Mouse (Mus musculus): ENCODE measurements around the gene Sept1. TPM values are rescaled to one million over a fixed set of nuclear protein-coding genes. Genes with fewer than 3 reads are reported as not detected.
A peak's percentile ranks its signal among the peaks of the same experiment; 100 is the strongest.

The Sept1 gene
- total RNA-seq (2017), result 62.7 and 63.2 TPM in 2 replicates

DNA sequence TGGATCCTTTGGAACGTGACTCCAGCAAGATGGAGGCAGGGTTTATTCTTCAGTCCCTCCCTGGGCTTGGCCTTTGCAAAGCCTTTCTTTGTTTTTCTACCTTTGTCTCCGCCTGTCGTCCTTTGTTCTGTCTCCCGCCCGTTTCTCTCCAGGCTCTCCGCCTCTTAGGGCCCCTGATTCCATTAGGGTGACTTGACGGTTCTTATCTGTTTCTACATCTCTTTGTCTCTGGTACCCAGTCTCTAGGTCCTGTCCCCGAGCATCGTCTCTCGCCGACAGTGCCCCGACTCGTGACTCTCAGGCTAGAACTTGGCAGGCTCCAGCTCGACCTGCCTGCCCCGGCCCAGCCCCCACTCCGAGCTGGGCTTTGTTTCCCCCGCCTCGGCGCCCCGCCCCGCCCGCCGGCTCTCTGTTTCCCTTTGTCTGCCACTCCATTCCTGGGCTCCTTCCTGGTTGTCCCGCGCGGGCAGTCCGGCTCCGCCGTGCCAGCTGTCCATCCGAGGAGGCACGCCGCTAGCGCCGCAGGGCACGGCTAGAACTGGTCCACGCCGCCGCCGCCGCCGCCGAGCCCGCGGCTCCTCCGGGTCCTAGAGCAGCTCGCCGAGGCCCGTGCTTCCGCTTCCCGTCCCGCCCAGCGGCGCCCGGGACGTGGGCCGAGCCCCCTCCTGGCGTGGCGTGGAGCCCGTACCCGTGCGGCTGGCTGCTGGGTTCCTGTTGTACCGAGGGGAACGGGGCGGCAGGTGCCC lies at the start of gene Sept1, which contains the start of gene Zfp553:
Gene Sept1 (minus strand): TSS at position 509 of the 746 bp plus-strand sequence.
Gene Zfp553 (plus strand): TSS at position 440 of the 746 bp plus-strand sequence.
- peak; percentile 53 for ATAC-seq (replicated peaks; ENCODE audit: low read depth, poor library complexity, severe bottlenecking)

DNA sequence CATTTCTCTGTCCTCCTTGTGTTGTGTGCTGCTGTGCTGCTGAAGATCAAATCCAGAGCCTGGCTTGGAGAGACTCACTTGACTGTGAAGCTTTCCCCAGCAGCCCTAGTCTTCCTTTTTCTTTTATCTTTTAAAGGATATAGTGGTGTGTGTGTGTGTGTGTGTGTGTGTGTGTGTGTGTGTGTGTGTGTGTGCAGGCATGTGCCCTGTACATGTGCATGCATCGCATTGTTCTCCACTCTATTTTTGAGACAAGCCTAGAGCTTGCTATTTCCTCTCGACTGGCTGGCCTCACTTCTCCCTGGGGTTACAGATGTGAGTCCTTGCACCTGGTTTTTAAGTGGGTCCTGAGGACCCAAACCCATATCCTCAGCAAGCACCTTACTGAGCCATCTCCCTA lies 49.3 kb upstream of the Sept1 start:
- ATAC-seq (replicated peaks; ENCODE audit: low read depth, poor library complexity, severe bottlenecking), result no peak

DNA sequence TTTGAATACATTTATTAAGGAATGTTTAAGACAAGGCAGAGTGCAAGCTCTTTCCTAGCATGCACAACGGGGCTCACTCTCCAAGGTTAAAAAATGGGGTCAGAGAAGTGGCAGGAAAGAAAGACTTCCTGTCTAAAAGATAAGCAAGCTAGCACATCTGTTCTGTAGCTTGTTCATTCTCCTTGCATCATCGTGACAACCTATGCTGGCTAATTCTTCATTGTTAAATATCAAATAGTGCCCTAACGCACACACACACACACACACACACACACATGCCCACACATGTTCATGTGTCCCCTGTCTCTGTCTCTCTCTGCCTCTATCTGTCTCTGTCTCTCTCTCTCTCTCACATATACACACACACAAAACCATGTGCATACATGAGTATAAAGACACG lies 48.2 kb upstream of the Sept1 start:
- peak; percentile 61 for ATAC-seq (replicated peaks; ENCODE audit: low read depth, poor library complexity, severe bottlenecking)

DNA sequence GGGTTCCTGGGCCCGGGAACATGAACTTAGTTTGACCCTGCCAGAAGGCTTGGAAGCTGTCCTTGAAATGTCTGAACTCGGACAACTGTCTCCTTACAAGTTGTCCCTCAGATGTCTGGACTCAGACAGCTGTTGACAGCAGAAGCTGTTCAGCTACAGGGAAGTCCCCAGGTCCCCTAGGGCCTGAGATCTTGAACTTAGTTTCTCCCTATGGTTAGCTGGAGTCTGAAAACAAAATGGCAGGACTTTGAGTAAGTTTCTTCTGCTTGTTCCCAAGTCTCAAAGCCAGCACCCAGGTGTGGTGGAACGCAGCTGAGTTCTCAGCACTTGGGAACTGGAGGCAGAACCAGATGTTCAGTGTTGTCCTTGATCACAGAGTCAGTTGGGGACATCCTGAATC lies 47.2 kb upstream of the Sept1 start:
- no peak for ATAC-seq (replicated peaks; ENCODE audit: low read depth, poor library complexity, severe bottlenecking)

DNA sequence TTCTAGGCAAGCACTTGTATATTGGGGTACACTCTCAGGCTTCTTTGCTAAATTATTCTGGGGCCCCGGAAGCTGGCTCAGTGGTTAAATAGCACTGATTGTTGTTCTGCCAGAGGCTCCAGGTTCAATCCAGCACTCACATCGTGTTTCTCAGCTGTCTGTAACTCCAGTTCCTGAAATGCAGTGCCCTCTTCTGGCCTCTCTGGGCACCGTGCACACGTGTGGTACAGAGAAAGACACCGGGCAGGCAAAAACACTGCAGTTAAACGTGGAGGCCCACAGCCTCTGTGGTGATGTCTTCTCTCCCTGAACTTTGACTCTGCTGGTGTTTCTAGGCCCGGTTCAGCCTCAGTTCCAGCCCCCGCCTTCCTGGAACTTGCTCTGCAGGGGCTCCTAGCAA lies 45.4 kb upstream of the Sept1 start:
- peak; percentile 45 for ATAC-seq (replicated peaks; ENCODE audit: low read depth, poor library complexity, severe bottlenecking)

DNA sequence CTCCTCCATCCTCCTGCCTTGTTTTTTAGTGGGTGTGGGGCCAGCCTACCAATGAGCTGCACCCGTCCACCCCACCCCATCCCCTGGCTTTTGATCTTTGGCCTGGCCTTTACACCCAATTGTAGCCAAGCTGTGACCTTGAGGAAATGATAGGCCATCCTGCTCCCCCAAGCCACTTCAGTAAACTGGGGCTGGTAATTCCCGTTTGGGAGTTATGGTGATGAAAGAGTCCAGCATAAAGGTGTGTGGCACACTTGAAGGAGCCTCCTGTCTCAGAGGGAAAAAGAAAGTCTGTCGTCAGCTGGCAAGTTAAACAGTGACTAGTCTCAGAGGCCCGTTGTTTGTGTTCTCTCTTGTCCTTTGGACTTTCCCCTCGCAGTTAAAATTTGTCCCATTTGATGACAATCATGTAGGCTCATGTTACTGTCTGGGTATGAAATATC lies 43.6 kb upstream of the Sept1 start:
- ATAC-seq (replicated peaks; ENCODE audit: low read depth, poor library complexity, severe bottlenecking), result no peak

DNA sequence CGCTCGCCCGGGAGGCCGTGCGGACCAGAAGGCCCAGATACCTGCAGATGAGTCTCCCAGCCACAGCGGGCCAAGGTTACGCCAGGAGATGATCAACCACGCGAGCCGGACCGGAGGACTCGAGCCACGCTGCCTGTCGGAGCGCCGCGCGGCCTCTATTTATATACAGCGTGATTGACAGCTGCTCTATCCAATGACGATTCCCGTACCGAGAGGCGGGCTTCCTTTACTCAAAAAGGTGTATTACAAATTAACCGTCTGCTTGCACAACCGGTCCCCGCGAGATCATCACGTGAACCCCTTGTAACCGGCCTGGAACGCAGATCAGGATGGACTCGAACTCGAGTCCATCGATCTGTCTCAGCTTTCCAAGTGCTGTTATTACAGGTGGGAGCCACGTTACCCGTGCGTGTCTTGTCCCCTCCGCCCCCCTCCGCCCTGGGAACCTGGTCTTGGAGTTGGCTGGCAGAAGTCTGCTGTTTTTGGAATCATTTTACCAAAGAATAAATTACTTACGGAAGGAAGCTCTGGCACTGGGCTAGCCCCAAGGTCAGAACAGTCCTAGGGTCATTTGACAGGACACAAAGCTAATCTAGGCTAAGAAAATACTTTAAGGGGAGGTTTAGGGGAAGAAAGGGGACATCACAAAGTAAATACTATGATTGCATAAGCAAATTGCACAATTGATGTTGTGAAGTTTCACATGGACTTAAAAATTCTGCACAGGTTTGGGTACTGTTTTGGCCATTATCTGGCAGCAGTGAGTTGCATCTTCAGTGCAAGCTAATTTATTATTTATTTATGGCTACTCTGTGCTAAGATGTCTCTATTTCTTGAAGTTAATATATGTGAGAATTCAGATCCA lies 41.2 kb upstream of the Sept1 start, which contains the start of gene Sephs2:
Gene Sephs2 (minus strand): TSS at position 131 of the 865 bp plus-strand sequence.
- ATAC-seq (replicated peaks; ENCODE audit: low read depth, poor library complexity, severe bottlenecking), result peak; percentile 83

DNA sequence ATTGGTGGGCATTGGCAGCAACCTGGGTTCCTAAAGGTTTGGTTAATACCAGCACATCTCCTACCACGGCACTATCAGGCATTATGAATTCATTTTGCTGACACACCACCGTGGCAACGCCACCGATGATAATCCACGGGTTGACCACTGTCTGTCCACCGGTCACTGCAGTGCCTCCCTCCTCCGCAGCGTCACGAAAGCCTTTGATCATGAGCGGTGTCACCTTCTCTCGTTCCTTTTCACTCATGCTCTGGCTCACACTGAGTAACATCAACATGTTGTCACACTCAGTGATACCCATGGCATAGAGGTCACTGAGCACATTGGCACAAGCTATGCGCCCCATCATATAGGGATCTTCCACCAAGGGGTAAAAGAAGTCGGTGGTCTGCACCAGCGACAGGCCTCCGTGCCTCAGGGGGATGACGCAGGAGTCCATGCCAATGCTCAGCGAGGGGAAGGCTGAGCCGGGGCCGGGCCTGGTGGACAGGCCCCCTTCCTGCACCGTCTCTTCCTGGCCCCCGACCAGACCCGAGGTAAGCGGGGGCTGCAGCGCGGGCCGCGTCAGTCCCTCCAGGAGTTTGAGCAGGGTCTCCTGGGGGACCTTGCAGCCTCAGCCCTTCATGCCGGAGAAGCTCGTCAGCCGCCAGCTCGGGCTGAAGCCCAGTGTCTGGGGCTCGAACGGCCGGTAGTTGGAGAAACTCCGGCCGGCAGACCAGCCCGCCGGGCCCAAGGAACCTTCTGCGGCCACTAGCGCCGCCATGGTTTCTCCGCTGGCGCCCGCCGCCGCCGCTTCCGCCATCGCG lies 40.4 kb upstream of the Sept1 start:
- peak; percentile 22; the same call in 1 of the 2 replicates for ATAC-seq (replicated peaks; ENCODE audit: low read depth, poor library complexity, severe bottlenecking)

DNA sequence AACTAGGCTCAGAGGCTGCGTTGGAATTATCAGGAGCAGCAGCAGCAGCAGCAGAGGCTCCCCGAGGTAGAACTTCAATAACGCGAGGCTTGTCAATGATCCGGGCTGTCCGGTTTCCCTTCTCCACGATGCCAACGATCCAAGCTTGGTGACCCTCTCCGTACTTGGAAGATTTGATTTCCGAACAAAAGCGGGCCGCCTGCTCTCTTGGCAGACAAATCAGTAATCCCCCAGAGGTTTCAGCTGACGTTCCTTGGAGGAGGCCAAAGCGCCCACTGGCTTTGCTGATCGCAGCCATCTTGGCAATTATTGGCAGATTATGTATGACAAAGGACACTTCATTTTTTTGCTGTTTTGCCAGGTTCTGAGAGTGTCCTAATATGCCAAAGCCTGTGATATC lies 39.6 kb upstream of the Sept1 start:
- no peak for ATAC-seq (replicated peaks; ENCODE audit: low read depth, poor library complexity, severe bottlenecking)

DNA sequence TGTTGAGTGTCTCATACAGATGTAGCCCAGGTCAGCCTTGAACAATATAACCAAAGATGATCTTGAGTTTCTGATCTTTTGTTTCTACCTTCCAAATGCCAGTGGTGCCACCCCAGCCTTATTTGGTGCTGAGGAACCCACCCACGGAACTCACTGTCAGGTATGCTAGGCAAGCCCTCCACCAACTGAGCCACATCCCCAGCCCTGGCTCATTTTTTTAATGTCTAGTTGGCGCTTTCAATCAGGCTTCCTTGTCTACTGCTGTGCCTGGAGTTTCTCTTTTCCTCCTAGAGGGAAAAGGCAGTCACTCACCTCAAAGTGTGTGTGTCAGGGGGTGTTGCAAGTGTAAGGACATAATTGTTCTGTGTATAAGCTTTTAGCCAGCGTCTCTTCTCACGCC lies 38.2 kb upstream of the Sept1 start:
- no peak for ATAC-seq (replicated peaks; ENCODE audit: low read depth, poor library complexity, severe bottlenecking)

DNA sequence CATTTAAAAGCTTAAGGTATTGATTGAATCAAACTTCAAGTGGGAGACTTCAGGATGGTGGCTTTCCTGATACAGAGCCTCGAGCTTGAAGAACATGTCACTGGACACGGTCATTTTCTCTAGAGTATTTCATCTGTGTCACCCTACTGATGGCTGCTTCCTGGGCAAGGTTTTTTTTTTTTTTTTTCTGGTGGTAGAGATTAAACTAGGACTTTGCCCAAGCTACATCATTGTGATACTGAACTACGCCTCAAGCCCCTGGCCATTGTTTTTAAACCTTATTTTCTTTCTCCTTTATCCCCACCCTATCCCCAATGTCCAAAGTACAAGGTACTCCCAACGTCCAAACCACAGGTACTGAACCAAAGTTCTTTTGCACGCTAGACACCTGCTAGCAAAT lies 37.7 kb upstream of the Sept1 start:
- ATAC-seq (replicated peaks; ENCODE audit: low read depth, poor library complexity, severe bottlenecking), result no peak

DNA sequence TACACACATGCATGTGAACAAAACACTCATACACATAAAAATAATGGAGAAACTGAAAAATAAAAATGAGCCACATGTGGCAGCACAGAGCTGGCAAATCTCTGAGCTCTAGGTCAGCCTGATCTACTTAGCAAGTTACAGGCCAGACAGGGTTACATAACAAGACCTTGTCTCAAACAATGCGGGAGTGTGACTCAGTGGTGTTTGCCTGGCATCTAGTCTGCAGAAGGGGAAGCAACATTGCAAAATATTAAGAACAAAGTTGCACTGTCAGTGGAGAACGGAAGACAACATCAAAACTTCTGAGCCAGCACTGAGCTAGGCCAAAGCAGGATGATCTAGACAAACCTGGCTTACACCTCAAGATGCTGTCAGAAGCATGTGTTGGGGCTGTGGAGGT lies 37.3 kb upstream of the Sept1 start:
- peak; percentile 40 for ATAC-seq (replicated peaks; ENCODE audit: low read depth, poor library complexity, severe bottlenecking)

DNA sequence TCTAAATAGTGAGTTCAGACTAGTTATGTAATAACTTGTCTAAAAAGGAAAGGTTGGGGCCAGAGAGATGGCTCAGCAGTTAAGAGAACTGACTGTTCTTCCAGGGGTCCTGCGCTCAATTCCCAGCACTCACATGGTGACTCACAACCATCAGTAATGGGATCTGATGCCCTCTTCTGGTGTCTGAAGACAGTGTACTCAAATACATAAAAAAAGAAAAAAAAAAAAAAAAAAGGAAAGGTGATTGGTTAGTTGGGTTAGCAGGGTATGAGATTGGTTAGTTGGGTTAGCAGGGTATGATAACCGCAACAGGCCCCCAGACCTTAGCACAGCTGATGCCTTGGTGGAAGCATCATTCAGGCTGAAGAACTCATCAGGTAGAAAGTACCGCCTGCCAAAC lies 30.6 kb upstream of the Sept1 start:
- no peak for ATAC-seq (replicated peaks; ENCODE audit: low read depth, poor library complexity, severe bottlenecking)

DNA sequence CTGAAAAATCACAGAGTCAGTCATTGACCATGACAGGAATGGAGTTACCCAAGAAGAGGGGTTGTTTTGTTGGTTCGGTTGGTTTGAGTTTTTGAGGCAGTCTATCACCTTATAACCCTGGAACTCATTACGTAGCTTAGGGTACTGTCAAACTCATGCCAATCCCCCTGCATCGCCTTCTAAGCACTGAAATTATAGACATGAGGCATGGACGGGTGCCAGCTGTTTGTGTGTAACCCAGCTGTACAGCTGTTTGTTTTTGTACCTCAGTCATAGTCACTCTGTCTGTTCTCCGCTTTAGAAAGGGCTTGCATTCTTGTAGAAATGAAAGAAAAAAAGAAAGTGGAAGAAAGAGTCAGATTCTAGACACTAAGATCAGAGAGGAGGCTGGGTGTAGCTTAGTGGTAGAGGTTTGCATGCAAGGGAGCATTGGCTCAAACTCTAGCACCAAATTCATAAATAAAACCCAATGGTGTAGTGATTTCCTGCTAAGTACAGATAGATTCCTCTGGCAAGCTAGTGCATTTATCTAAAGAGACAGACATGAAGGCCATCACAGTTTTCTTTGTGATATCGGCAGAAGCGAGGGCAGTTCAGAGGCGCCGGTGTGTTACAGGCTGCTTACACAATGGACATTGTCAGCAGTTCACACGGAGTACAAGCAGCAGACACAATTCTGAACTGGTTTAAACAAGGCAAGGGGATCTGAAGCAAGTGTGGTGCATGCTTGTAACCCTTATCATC lies 29.5 kb upstream of the Sept1 start:
- ATAC-seq (replicated peaks; ENCODE audit: low read depth, poor library complexity, severe bottlenecking), result no peak

DNA sequence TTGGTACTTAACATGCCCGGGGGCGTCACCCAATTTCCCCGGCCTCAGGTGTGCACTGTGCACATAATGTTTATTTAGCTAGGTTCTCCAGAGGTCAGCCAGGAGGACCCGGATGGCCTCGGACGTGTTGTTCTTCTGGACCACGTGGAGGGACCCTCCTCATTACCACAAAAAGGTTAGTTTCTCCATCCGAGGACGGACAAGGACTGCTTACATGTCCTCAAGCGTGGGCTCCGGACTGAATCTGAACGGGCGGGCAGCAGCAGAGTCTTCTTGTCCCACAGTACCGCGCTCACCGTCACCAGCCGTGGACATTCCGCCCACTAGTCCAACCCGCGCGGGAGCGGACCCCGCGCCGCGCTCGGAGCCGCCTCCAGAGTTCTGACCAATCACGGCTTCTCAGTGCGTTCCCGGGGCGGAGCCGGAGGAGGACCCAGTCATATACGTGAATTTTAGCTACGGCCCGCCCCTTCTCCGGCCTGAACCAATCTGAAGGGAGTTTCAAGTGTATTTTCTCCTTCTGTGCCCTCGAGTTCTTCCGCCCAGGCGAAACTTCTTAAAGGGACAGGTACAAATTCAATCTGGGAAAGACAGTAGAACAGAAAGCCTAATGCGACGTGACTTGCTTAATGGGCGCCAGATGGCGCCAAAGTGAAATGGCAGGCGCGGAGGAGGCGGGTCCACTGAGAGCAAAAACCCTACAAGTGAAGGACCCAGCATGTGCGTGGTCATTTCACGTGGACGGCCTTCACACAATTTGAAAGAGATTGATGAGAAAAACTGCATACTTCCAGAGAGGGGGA lies 27.6 kb upstream of the Sept1 start, which contains the start of gene Dctpp1:
Gene Dctpp1 (minus strand): TSS at position 401 of the 803 bp plus-strand sequence.
- peak; percentile 91 for ATAC-seq (replicated peaks; ENCODE audit: low read depth, poor library complexity, severe bottlenecking)

DNA sequence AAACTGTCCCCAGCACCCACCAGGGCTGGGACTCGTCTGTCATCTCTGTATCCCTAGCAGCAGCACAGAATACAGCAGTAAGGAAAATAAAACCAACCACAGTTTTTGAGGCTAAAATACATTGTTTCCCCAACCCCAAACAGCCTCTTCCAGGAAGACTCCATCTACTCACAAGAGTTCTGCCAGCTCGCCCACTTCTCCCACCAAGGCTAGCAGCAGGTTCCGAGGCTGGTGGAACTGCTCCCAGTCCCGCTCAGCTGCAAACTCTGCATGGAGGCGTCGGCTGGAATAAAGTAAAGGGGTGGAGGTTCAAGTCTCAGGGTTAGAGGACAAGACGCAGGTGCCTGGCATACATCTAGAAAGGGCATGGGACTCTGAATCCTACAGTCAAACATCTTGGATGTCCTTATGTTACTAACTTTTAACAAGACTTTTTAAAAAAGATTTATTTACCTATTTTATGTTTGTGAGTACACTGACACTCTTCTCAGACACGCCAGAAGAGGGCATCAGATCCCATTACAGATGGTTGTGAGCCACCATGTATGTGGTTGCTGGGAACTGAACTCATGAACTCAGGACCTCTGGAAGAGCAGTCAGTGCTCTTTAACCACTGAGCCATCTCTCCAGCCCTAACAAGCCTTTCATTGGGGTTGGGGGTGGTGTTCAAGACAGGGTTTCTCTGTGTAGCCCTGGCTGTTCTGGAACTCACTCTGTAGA lies 26.4 kb upstream of the Sept1 start:
- no peak for ATAC-seq (replicated peaks; ENCODE audit: low read depth, poor library complexity, severe bottlenecking)

DNA sequence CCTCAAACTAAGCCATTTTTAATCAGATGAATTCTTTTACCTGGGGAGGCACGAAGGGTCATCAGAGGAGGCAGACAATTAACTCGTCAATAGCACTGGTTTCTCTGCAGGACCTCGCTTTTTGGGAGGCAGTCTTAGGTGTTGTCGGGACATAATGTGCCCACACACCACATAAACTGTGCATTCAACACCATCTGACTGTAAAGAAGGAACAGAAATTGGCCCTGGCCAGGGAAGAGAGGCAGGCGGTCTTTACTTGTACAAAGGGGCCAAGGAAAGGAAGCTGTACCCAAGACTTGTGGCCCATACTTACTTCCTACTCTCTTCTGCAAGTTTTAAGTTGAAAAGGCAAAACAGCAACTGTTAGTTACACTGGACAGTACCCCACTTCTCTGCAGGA lies 23.6 kb upstream of the Sept1 start:
- ATAC-seq (replicated peaks; ENCODE audit: low read depth, poor library complexity, severe bottlenecking), result no peak

DNA sequence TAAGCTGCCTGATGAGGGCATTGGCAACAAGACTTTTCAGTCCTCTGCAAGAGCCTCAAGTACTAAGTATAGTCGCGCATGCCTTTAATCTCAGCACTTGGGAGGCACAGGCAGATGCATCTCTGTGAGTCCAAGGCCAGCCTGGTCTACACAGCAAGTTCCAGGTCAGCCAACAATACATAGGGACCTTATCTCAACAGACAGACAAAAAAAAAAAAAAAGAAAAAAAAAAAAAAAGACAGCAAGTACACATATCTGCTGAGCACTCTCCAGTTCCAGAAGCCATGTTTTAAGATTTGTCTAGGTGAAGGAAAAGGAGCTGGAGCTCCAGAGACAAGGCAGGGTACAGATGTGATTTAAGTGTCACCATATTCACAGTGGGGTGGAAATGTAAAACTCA lies 23.0 kb upstream of the Sept1 start:
- no peak for ATAC-seq (replicated peaks; ENCODE audit: low read depth, poor library complexity, severe bottlenecking)
